Mouse (Mus musculus): ENCODE measurements around the gene Mest. TPM values are rescaled to one million over a fixed set of nuclear protein-coding genes. Genes with fewer than 3 reads are reported as not detected.

Gene Mest
- polyA plus RNA-seq, 1 experiment from 2014 or later, result 560 TPM

DNA sequence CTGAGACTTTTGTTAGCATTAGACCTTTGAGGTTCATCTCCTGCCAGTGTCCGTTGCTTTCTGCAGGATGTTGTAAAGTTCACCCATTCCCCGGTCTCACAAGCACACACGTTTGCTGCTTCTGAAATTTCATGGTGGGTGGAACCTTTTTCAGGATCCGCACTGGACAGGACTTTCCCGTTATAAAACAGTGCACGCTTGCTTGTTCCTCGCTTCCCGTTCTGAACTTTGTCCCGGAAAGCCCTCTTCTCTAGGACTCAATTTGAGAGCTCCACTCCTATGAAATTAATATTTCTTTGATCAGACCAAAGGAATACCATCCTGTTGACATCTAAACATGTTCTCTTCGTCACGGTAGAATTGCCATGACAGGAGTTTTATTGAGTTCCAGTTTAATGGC lies 9.5 kb upstream of the Mest start:
- Histone ChIP-seq H3K27ac (ENCODE audit: low read length) (no peak overlapping the region), H3K9ac (ENCODE audit: low read depth, low read length) (no peak overlapping the region), H3K9me3 (ENCODE audit: control insufficient read depth, low read length) (no peaks in the 10 kb centered on the region), H3K27me3 (replicated peaks; ENCODE audit: control insufficient read depth, insufficient read depth, low read length) (no peaks in the 10 kb centered on the region), H3K4me3 (ENCODE audit: low read length) (no peak overlapping the region), H3K4me2 (ENCODE audit: low read depth, low read length) (no peak overlapping the region), H3K36me3 (ENCODE audit: control insufficient read depth, insufficient read depth, low read length) (no peaks in the 10 kb centered on the region), H3K4me1 (ENCODE audit: control insufficient read depth, insufficient read depth, low read length) (peaks cover 4% of the 10 kb centered on the region; the same call in 1 of the 2 replicates)
- 73% methylated on average over 11 of the region's 11 CpGs for WGBS
- no peak for ATAC-seq

DNA sequence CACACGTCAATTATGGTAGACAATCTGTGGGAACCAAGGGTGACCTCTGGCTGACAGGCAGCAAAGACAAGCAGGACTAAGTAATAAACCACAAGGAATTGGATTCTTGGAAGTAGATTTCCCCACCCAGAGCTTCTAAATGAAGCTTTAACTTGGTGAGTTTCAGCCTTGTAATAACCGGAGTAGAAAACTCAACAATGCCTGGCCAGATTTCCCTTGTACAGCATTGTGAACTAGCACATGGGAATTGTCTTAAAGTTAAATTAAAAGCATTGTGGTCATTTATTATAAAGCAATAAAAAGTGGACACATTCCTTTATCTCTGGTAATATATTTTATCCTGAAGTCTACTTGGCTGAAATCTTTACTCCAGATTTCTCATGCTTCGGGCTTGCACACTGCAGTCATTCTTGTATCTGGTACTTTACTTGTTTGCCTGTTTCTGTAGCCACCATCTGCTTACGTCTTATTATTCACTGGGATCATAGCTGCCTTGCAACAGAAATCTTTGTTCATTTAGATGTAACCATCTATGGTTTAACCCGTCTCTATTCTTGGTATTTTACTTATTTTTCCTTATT lies 8.4 kb upstream of the Mest start:
- 64% methylated on average over 5 of the region's 5 CpGs for WGBS
- Histone ChIP-seq H3K9me3 (ENCODE audit: control insufficient read depth, low read length) (no peaks in the 10 kb centered on the region), H3K9ac (ENCODE audit: low read depth, low read length) (no peak overlapping the region), H3K4me2 (ENCODE audit: low read depth, low read length) (no peak overlapping the region), H3K36me3 (ENCODE audit: control insufficient read depth, insufficient read depth, low read length) (no peaks in the 10 kb centered on the region), H3K4me3 (ENCODE audit: low read length) (no peak overlapping the region), H3K27me3 (replicated peaks; ENCODE audit: control insufficient read depth, insufficient read depth, low read length) (no peaks in the 10 kb centered on the region), H3K27ac (ENCODE audit: low read length) (no peak overlapping the region), H3K4me1 (ENCODE audit: control insufficient read depth, insufficient read depth, low read length) (peaks cover 4% of the 10 kb centered on the region; the same call in 1 of the 2 replicates)
- no peak for ATAC-seq

DNA sequence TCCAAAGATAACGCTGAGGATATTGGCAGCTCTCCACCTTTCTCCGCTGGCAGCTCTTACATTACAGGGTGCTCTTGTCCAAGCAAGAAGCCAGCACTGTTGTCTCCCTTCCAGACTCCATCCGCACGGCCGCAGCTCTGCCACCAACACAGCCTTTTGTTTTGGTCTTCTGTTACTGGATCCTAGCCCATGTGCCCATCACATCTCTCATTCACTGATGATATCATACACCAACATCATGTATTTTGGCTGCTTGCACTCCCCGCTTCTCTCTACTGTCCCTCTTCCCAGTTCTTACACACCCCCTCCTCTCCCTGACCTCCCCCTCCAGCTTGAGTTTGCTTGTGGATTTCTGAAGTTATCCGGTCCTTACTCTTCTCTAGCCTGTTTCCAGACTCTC lies 6.6 kb upstream of the Mest start:
- H3K27me3 ChIP-seq (replicated peaks; ENCODE audit: control insufficient read depth, insufficient read depth, low read length), result no peaks in the 10 kb centered on the region
- H3K4me3 ChIP-seq (ENCODE audit: low read length), result no peak overlapping the region
- ATAC-seq, result no peak
- 82% methylated on average over 7 of the region's 7 CpGs for WGBS
- H3K27ac ChIP-seq (ENCODE audit: low read length), result no peak overlapping the region
- H3K4me1 ChIP-seq (ENCODE audit: control insufficient read depth, insufficient read depth, low read length), result no peaks in the 10 kb centered on the region
- no peak overlapping the region for H3K9ac ChIP-seq (ENCODE audit: low read depth, low read length)
- H3K4me2 ChIP-seq (ENCODE audit: low read depth, low read length), result no peak overlapping the region
- H3K9me3 ChIP-seq (ENCODE audit: control insufficient read depth, low read length), result no peaks in the 10 kb centered on the region
- H3K36me3 ChIP-seq (ENCODE audit: control insufficient read depth, insufficient read depth, low read length), result no peaks in the 10 kb centered on the region

DNA sequence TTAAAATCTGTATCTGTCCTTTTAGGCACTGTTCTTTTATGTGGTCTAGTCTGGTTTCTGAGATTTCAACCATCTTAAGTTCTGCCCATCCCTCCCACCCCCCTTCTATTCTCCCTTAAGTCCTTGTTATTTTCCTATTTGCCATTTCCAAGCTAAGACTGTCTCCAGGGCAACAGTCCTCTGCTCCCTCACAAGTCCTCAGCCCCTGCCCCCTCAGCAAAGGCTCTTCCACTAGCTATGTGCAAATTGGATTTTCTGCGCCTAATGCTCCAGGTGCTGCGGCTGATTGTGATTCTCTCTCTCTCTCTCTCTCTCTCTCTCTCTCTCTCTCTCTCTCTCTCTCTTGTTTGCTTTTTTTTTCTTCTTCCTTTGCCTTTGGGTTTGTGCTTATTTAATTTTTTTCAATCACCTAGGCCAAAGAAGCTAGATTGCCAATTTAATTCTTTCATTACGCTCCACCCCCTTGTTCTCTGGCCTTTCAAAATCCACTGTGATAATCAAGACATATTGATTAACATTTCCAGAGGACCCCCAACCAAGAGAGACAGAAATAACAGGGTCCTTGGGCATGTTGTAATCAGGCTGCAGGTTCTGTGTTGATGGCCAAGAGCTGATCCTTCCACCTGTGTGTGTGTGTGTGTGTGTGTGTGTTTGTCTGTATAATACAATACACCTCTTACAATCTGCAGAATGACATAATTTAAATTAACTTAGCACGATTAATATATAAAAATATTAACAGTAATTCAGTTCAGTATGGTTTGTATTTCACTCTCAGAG lies 772 bp upstream of the Mest start:
- Histone ChIP-seq H3K36me3 (ENCODE audit: control insufficient read depth, insufficient read depth, low read length) (no peaks in the 10 kb centered on the region), H3K27me3 (replicated peaks; ENCODE audit: control insufficient read depth, insufficient read depth, low read length) (no peaks in the 10 kb centered on the region), H3K27ac (ENCODE audit: low read length) (no peak overlapping the region), H3K4me1 (ENCODE audit: control insufficient read depth, insufficient read depth, low read length) (no peaks in the 10 kb centered on the region), H3K9ac (ENCODE audit: low read depth, low read length) (no peak overlapping the region), H3K4me2 (ENCODE audit: low read depth, low read length) (no peak overlapping the region), H3K9me3 (ENCODE audit: control insufficient read depth, low read length) (no peaks in the 10 kb centered on the region), H3K4me3 (ENCODE audit: low read length) (no peak overlapping the region)
- ATAC-seq, result no peak
- 78% methylated on average over 4 of the region's 4 CpGs for WGBS

DNA sequence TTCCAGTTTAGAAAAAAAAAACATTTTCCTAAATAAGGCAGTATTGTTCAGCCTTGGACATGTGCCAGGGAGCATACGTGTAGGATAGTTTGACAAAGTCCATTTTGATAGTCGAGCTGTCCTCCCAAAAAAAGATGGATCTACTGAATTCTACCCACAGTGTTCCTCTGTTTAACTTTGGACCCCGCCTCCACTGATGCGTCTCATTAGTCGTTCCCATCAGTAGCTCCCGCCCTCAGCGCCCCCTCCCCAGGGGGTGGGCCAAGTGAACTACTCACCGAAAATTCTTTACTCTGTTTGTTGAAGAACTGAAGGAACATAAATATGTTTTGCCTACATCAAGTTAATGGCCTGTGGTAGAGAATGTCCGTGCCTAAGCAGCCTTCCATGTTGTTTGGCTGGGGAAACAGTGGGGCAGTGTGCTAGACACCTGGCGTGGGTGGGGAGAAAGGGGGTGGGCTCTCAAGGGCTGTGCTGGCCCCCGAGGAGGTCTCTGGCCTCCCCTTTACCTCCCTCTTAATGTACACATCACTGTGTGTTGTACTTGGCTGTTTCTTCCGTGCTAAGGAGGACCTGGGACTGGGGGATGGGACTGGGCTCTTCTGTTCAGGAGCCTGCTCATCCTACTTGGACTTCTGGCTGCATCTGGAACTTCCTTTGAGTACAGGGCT lies 7.1 kb downstream of the Mest start:
- Histone ChIP-seq H3K27me3 (replicated peaks; ENCODE audit: control insufficient read depth, insufficient read depth, low read length) (no peaks in the 10 kb centered on the region), H3K9me3 (ENCODE audit: control insufficient read depth, low read length) (no peaks in the 10 kb centered on the region), H3K9ac (ENCODE audit: low read depth, low read length) (no peak overlapping the region), H3K4me3 (ENCODE audit: low read length) (no peak overlapping the region), H3K4me1 (ENCODE audit: control insufficient read depth, insufficient read depth, low read length) (peaks cover 5% of the 10 kb centered on the region; the same call in 1 of the 2 replicates), H3K36me3 (ENCODE audit: control insufficient read depth, insufficient read depth, low read length) (no peaks in the 10 kb centered on the region), H3K4me2 (ENCODE audit: low read depth, low read length) (no peak overlapping the region), H3K27ac (ENCODE audit: low read length) (no peak overlapping the region; the same call in 1 of the 2 replicates)
- peak; percentile 28; the same call in 1 of the 2 replicates for ATAC-seq
- WGBS, result 41% methylated on average over 12 of the region's 12 CpGs

DNA sequence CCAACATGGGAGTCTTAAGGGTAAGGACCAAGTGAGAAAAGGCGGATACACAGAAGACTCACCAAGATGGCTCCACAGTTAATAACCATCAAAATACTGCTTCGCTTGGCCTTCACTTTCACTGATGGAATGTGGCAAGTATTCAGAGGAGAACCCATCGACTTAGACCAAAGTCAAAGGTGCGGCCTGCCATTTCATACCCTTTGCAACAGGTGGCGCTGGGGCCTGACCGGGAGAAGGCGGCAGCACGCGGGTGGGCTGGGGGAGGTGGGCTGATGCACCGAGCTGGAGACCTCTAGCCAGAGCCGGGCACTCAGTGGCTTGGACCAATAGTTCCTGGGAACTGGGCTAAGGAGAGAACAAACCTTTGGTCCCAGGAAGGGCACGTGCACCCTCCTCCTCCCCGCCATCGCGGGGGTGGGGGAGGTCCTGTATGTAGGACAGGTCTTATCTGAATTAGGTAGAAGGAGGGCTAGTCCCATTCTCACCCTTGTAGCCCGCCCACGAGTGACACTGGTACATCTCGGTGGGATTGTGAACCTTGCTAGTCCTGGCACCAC lies 9.3 kb downstream of the Mest start:
- ATAC-seq, result no peak
- H3K27me3 ChIP-seq (replicated peaks; ENCODE audit: control insufficient read depth, insufficient read depth, low read length), result no peaks in the 10 kb centered on the region
- H3K27ac ChIP-seq (ENCODE audit: low read length), result no peak overlapping the region
- no peak overlapping the region for H3K4me3 ChIP-seq (ENCODE audit: low read length)
- H3K9me3 ChIP-seq (ENCODE audit: control insufficient read depth, low read length), result peaks cover 12% of the 10 kb centered on the region
- no peak overlapping the region for H3K9ac ChIP-seq (ENCODE audit: low read depth, low read length)
- H3K36me3 ChIP-seq (ENCODE audit: control insufficient read depth, insufficient read depth, low read length), result no peaks in the 10 kb centered on the region
- 51% methylated on average over 18 of the region's 18 CpGs for WGBS
- H3K4me1 ChIP-seq (ENCODE audit: control insufficient read depth, insufficient read depth, low read length), result peaks cover 5% of the 10 kb centered on the region; the same call in 1 of the 2 replicates
- no peak overlapping the region for H3K4me2 ChIP-seq (ENCODE audit: low read depth, low read length)

DNA sequence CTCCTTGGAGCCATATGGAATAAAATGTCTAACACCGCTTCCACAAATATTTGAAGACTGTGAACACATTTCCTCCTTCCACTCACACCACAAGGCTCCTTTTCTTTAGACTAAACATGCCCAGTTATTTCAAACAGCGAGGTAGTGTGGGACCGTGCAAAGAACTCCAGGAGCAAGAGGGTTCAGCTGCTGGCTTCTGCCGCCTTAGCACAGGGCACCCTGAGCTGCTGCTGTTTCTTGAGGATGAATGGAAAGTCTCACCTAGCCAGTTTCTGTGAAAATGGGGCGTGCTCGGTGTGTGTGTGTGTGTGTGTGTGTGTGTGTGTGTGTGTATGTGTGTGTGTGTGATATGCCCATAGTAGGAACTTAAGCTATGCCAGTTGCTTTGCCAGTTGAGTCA lies 11.1 kb downstream of the Mest start:
- Histone ChIP-seq H3K4me3 (ENCODE audit: low read length) (no peak overlapping the region), H3K4me1 (ENCODE audit: control insufficient read depth, insufficient read depth, low read length) (peaks cover 5% of the 10 kb centered on the region; the same call in 1 of the 2 replicates), H3K9ac (ENCODE audit: low read depth, low read length) (no peak overlapping the region), H3K4me2 (ENCODE audit: low read depth, low read length) (no peak overlapping the region), H3K9me3 (ENCODE audit: control insufficient read depth, low read length) (peaks cover 28% of the 10 kb centered on the region), H3K36me3 (ENCODE audit: control insufficient read depth, insufficient read depth, low read length) (0 out of 2 replicates have a peak, but pooled peaks cover 3% of the 10 kb centered on the region), H3K27ac (ENCODE audit: low read length) (0 out of 2 replicates have a peak overlapping the region, but pooled peaks have one; percentile 1), H3K27me3 (replicated peaks; ENCODE audit: control insufficient read depth, insufficient read depth, low read length) (no peaks in the 10 kb centered on the region)
- ATAC-seq, result no peak
- 59% methylated on average over 6 of the region's 6 CpGs for WGBS

DNA sequence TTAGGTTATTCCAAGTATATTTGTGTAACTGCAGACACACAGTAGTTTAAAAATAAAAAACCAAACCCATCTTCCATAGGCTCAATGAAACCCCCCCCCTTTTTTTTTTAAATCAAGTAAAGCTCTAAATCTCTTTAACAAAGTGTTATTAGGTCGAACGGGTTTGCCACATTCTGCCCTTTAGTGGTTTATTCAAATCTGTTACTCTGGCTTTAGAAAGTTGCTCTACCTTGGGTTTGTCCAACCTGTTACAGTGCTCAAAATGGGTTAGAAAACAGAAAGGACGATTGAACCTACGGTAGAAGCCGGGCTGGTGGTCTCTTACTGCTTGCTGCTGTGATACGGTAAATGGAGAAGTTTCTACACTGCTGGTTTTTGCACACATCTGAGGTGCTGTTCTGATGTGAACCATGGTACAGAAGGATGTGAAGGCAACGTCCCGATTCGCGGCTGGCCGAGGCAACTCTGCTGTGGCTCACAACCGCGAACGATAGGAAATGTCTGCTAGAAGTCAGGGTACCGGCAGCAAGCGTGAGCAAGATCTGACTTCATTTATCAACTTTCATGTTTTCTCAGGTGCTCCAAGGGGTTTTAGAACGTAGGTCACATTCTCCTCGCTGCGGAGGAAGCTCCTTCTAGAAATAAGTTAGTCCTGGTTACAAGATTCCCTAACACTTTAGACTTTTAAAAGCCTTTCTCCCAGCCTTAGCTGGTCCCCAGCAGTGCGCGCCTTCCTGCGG lies 11.8 kb downstream of the Mest start:
- peaks cover 5% of the 10 kb centered on the region; the same call in 1 of the 2 replicates for H3K4me1 ChIP-seq (ENCODE audit: control insufficient read depth, insufficient read depth, low read length)
- peak overlapping the region; percentile 27 for H3K4me2 ChIP-seq (ENCODE audit: low read depth, low read length)
- ATAC-seq, result no peak
- H3K4me3 ChIP-seq (ENCODE audit: low read length), result peak overlapping the region; percentile 12; the same call in 1 of the 2 replicates
- no peaks in the 10 kb centered on the region for H3K27me3 ChIP-seq (replicated peaks; ENCODE audit: control insufficient read depth, insufficient read depth, low read length)
- WGBS, result 53% methylated on average over 22 of the region's 22 CpGs
- peaks cover 31% of the 10 kb centered on the region for H3K9me3 ChIP-seq (ENCODE audit: control insufficient read depth, low read length)
- H3K36me3 ChIP-seq (ENCODE audit: control insufficient read depth, insufficient read depth, low read length), result 0 out of 2 replicates have a peak, but pooled peaks cover 3% of the 10 kb centered on the region
- peak overlapping the region; percentile 74 for H3K27ac ChIP-seq (ENCODE audit: low read length)
- peak overlapping the region; percentile 37; the same call in 1 of the 2 replicates for H3K9ac ChIP-seq (ENCODE audit: low read depth, low read length)
